Mouse (Mus musculus): ENCODE measurements around the gene Olfr957. TPM values are rescaled to one million over a fixed set of nuclear protein-coding genes. Genes with fewer than 3 reads are reported as not detected.

Gene Olfr957
- polyA plus RNA-seq (2014; fragmentation: Nextera tagmentation; extraction: Ambion mirVana): not detected in 2 replicates

GRCm38 (mm10) chr9:39515531-39515930 lies at the start of gene Olfr957:
Olfr957 (minus strand) TSS chr9:39515809.
- no peaks in the 10 kb centered on the region for H3K9me3 ChIP-seq (replicated peaks; ENCODE audit: control insufficient read depth, low read length)
- WGBS (ENCODE audit: insufficient replicate concordance): 61% methylated on average over 3 of the region's 3 CpGs
- no peak for ATAC-seq (replicated peaks; ENCODE audit: insufficient number of reproducible peaks, low FRiP score, low TSS enrichment)

GRCm38 (mm10) chr9:39558349-39558647 lies 42.7 kb upstream of the Olfr957 start:
- H3K36me3 ChIP-seq (ENCODE audit: control insufficient read depth, insufficient read depth, low read length): no peaks in the 10 kb centered on the region
- no peak overlapping the region for H3K27ac ChIP-seq (ENCODE audit: low read depth, low read length)
- no peak overlapping the region for H3K9ac ChIP-seq (ENCODE audit: low read depth, low read length)
- no peak overlapping the region for H3K4me3 ChIP-seq (ENCODE audit: low read depth, low read length)
- no peaks in the 10 kb centered on the region for H3K27me3 ChIP-seq (ENCODE audit: control insufficient read depth, insufficient read depth, low read length)
- H3K4me1 ChIP-seq (ENCODE audit: control insufficient read depth, insufficient read depth, low read length): no peaks in the 10 kb centered on the region
- H3K9me3 ChIP-seq (replicated peaks; ENCODE audit: control insufficient read depth, low read length): no peaks in the 10 kb centered on the region
- H3K4me2 ChIP-seq: no peak overlapping the region
- no peak for ATAC-seq (replicated peaks; ENCODE audit: insufficient number of reproducible peaks, low FRiP score, low TSS enrichment)

More at GRCm38 (mm10) chr9:39515531-39515930, at the start of gene Olfr957:
- Histone ChIP-seq H3K4me2 (no peak within 1 kb of the TSS), H3K4me3 (ENCODE audit: low read depth, low read length) (no peak within 1 kb of the TSS), H3K9ac (ENCODE audit: low read depth, low read length) (no peak within 1 kb of the TSS), H3K4me1 (ENCODE audit: control insufficient read depth, insufficient read depth, low read length) (no peaks in the 10 kb centered on the region), H3K27me3 (ENCODE audit: control insufficient read depth, insufficient read depth, low read length) (no peaks in the 10 kb centered on the region), H3K36me3 (ENCODE audit: control insufficient read depth, insufficient read depth, low read length) (no peaks in the 10 kb centered on the region), H3K27ac (ENCODE audit: low read depth, low read length) (no peak within 1 kb of the TSS)

- ATAC-seq (replicated peaks; ENCODE audit: insufficient number of reproducible peaks, low FRiP score, low TSS enrichment): no peak
- Histone ChIP-seq H3K4me3 (ENCODE audit: low read depth, low read length) (no peak overlapping the region), H3K27me3 (ENCODE audit: control insufficient read depth, insufficient read depth, low read length) (no peaks in the 10 kb centered on the region), H3K9me3 (replicated peaks; ENCODE audit: control insufficient read depth, low read length) (no peaks in the 10 kb centered on the region), H3K4me2 (no peak overlapping the region), H3K27ac (ENCODE audit: low read depth, low read length) (no peak overlapping the region), H3K4me1 (ENCODE audit: control insufficient read depth, insufficient read depth, low read length) (no peaks in the 10 kb centered on the region), H3K9ac (ENCODE audit: low read depth, low read length) (no peak overlapping the region), H3K36me3 (ENCODE audit: control insufficient read depth, insufficient read depth, low read length) (no peaks in the 10 kb centered on the region)
- WGBS (ENCODE audit: insufficient replicate concordance): 62% methylated on average over 3 of the region's 3 CpGs
Observed at GRCm38 (mm10) chr9:39557529-39558348, 42.1 kb upstream of the Olfr957 start.

GRCm38 (mm10) chr9:39553946-39554345 lies 38.3 kb upstream of the Olfr957 start, which contains the start of gene Olfr958:
Olfr958 (minus strand) TSS chr9:39554054.
- H3K4me2 ChIP-seq: no peak within 1 kb of the TSS
- no peak within 1 kb of the TSS for H3K4me3 ChIP-seq (ENCODE audit: low read depth, low read length)
- 68% methylated on average over 2 of the region's 2 CpGs for WGBS (ENCODE audit: insufficient replicate concordance)
- H3K27me3 ChIP-seq (ENCODE audit: control insufficient read depth, insufficient read depth, low read length): no peaks in the 10 kb centered on the region
- H3K27ac ChIP-seq (ENCODE audit: low read depth, low read length): no peak within 1 kb of the TSS
- H3K36me3 ChIP-seq (ENCODE audit: control insufficient read depth, insufficient read depth, low read length): no peaks in the 10 kb centered on the region
- H3K4me1 ChIP-seq (ENCODE audit: control insufficient read depth, insufficient read depth, low read length): no peaks in the 10 kb centered on the region
- no peak within 1 kb of the TSS for H3K9ac ChIP-seq (ENCODE audit: low read depth, low read length)
- H3K9me3 ChIP-seq (replicated peaks; ENCODE audit: control insufficient read depth, low read length): no peaks in the 10 kb centered on the region
- no peak for ATAC-seq (replicated peaks; ENCODE audit: insufficient number of reproducible peaks, low FRiP score, low TSS enrichment)

- no peaks in the 10 kb centered on the region for H3K36me3 ChIP-seq (ENCODE audit: control insufficient read depth, insufficient read depth, low read length)
- 78% methylated on average over 5 of the region's 5 CpGs for WGBS (ENCODE audit: insufficient replicate concordance)
- no peak overlapping the region for H3K4me3 ChIP-seq (ENCODE audit: low read depth, low read length)
- no peak for ATAC-seq (replicated peaks; ENCODE audit: insufficient number of reproducible peaks, low FRiP score, low TSS enrichment)
- H3K9me3 ChIP-seq (replicated peaks; ENCODE audit: control insufficient read depth, low read length): no peaks in the 10 kb centered on the region
- no peaks in the 10 kb centered on the region for H3K27me3 ChIP-seq (ENCODE audit: control insufficient read depth, insufficient read depth, low read length)
- H3K4me2 ChIP-seq: no peak overlapping the region
- H3K27ac ChIP-seq (ENCODE audit: low read depth, low read length): no peak overlapping the region
- H3K9ac ChIP-seq (ENCODE audit: low read depth, low read length): no peak overlapping the region
- H3K4me1 ChIP-seq (ENCODE audit: control insufficient read depth, insufficient read depth, low read length): no peaks in the 10 kb centered on the region
Observed at GRCm38 (mm10) chr9:39550806-39551205, 35.2 kb upstream of the Olfr957 start.

- no peaks in the 10 kb centered on the region for H3K27me3 ChIP-seq (ENCODE audit: control insufficient read depth, insufficient read depth, low read length)
- no peaks in the 10 kb centered on the region for H3K9me3 ChIP-seq (replicated peaks; ENCODE audit: control insufficient read depth, low read length)
- H3K9ac ChIP-seq (ENCODE audit: low read depth, low read length): no peak overlapping the region
- no peaks in the 10 kb centered on the region for H3K36me3 ChIP-seq (ENCODE audit: control insufficient read depth, insufficient read depth, low read length)
- H3K4me3 ChIP-seq (ENCODE audit: low read depth, low read length): no peak overlapping the region
- no peaks in the 10 kb centered on the region for H3K4me1 ChIP-seq (ENCODE audit: control insufficient read depth, insufficient read depth, low read length)
- H3K4me2 ChIP-seq: no peak overlapping the region
- no peak overlapping the region for H3K27ac ChIP-seq (ENCODE audit: low read depth, low read length)
- no peak for ATAC-seq (replicated peaks; ENCODE audit: insufficient number of reproducible peaks, low FRiP score, low TSS enrichment)
- 85% methylated on average over 1 of the region's 1 CpGs for WGBS (ENCODE audit: insufficient replicate concordance)
Observed at GRCm38 (mm10) chr9:39523616-39524285, 8.1 kb upstream of the Olfr957 start.

GRCm38 (mm10) chr9:39518595-39518994 lies 3.0 kb upstream of the Olfr957 start:
- H3K9me3 ChIP-seq (replicated peaks; ENCODE audit: control insufficient read depth, low read length): no peaks in the 10 kb centered on the region
- no peak overlapping the region for H3K4me2 ChIP-seq
- no peaks in the 10 kb centered on the region for H3K27me3 ChIP-seq (ENCODE audit: control insufficient read depth, insufficient read depth, low read length)
- H3K36me3 ChIP-seq (ENCODE audit: control insufficient read depth, insufficient read depth, low read length): no peaks in the 10 kb centered on the region
- H3K4me3 ChIP-seq (ENCODE audit: low read depth, low read length): no peak overlapping the region
- H3K9ac ChIP-seq (ENCODE audit: low read depth, low read length): no peak overlapping the region
- H3K27ac ChIP-seq (ENCODE audit: low read depth, low read length): no peak overlapping the region
- no peaks in the 10 kb centered on the region for H3K4me1 ChIP-seq (ENCODE audit: control insufficient read depth, insufficient read depth, low read length)
- ATAC-seq (replicated peaks; ENCODE audit: insufficient number of reproducible peaks, low FRiP score, low TSS enrichment): no peak

- Histone ChIP-seq H3K36me3 (ENCODE audit: control insufficient read depth, insufficient read depth, low read length) (no peaks in the 10 kb centered on the region), H3K27ac (ENCODE audit: low read depth, low read length) (no peak overlapping the region), H3K4me1 (ENCODE audit: control insufficient read depth, insufficient read depth, low read length) (no peaks in the 10 kb centered on the region), H3K9ac (ENCODE audit: low read depth, low read length) (no peak overlapping the region), H3K4me3 (ENCODE audit: low read depth, low read length) (no peak overlapping the region), H3K27me3 (ENCODE audit: control insufficient read depth, insufficient read depth, low read length) (no peaks in the 10 kb centered on the region), H3K9me3 (replicated peaks; ENCODE audit: control insufficient read depth, low read length) (no peaks in the 10 kb centered on the region), H3K4me2 (no peak overlapping the region)
- ATAC-seq (replicated peaks; ENCODE audit: insufficient number of reproducible peaks, low FRiP score, low TSS enrichment): no peak
- 69% methylated on average over 9 of the region's 9 CpGs for WGBS (ENCODE audit: insufficient replicate concordance)
Observed at GRCm38 (mm10) chr9:39509412-39509811, 6.2 kb downstream of the Olfr957 start.

- Histone ChIP-seq H3K27me3 (ENCODE audit: control insufficient read depth, insufficient read depth, low read length) (no peaks in the 10 kb centered on the region), H3K9ac (ENCODE audit: low read depth, low read length) (no peak overlapping the region)
- WGBS (ENCODE audit: insufficient replicate concordance): 7% methylated on average over 6 of the region's 6 CpGs
Observed at GRCm38 (mm10) chr9:39508998-39509397, 6.6 kb downstream of the Olfr957 start.

More at GRCm38 (mm10) chr9:39508998-39509397, 6.6 kb downstream of the Olfr957 start:
- no peak for ATAC-seq (replicated peaks; ENCODE audit: insufficient number of reproducible peaks, low FRiP score, low TSS enrichment)
- Histone ChIP-seq H3K9me3 (replicated peaks; ENCODE audit: control insufficient read depth, low read length) (no peaks in the 10 kb centered on the region), H3K4me2 (no peak overlapping the region), H3K4me1 (ENCODE audit: control insufficient read depth, insufficient read depth, low read length) (no peaks in the 10 kb centered on the region), H3K36me3 (ENCODE audit: control insufficient read depth, insufficient read depth, low read length) (no peaks in the 10 kb centered on the region), H3K4me3 (ENCODE audit: low read depth, low read length) (no peak overlapping the region), H3K27ac (ENCODE audit: low read depth, low read length) (no peak overlapping the region)

Data from heart, embryonic 11.5 days (tissue).